Mouse (Mus musculus) ES-CJ7 (cell line): ENCODE results near the gene Cfdp1.
A peak's percentile ranks its signal among the peaks of the same experiment; 100 is the strongest.

Experiments
- DNase-seq: peaks from one replicate; pipeline ENCODE4 v3.0.0; 2011; ENCODE audit warnings: low read depth, low spot score

The Cfdp1 gene

DNA sequence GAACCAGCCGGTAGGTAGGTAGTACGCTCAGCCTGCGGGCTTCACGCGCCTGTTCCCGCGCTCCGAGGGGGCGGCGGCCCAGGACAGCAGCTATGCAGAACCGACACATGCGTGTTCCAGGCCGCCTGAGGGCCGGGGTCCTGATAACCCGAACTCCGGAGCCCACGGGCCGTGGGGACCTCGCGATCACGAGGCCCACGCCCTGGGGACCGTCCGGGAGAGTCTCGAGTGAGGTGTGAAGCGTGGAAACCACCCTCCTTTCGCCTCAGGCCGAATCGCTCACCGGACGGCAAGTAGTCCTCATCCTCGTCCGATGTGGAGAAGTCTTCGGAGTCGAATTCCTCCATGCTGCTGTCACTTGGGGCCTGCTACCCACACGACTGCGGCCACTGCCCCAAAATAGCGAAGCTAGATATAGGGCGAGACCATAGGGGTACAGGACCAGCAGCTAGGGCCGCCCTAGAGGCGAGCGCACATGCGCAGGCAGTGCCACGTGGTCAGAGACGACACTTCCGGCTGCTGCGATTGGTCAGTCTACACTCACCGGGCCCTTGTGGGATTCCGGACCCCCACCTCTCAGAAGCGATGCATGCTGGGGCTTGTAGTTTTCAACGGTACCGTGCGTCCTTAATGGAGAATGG is at the start of gene Cfdp1:
Gene Cfdp1 (minus strand): TSS at position 431 of the 641 bp plus-strand sequence.
- DNase-seq = peak; percentile 99

DNA sequence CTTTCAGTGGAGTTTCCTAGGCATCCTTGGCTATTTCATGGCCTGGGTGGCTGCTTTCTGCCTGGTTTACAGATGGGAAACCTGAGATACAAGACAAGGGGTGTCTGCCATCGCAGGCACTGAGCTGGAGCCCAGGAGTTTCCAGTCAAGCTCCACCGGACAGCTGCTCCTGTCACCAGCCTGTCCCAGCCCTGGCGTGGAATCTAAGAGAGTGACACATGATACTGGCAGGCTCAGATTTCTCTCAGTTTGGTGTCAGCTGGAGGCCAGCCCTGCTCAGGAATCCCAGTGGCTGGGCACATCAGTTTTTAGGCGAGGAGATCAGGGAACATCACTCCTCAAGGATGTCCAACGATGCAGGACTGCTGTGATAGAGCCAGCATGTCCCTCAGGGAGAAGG is 48.0 kb upstream of the Cfdp1 start:
- DNase-seq = no peak

DNA sequence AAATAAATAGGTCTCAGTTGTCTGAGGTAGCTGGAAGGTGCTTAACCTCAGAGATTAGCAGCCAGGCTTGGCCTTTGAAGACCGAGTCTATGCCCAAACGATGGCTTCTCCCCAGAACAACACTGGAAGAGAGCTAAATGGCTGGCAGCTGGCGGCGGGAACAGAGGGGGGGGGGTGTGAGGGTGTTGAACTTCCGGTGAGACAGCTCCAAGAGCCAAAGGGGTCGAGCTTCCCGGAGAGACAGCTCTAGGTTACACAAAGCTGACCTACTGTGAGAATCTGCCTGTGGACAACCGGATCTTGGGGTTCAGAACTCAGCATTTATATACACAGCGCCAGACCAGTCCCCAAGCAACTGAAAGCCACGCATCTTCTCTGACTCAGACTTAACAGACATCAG is 44.5 kb upstream of the Cfdp1 start:
- peak; percentile 76 for DNase-seq

DNA sequence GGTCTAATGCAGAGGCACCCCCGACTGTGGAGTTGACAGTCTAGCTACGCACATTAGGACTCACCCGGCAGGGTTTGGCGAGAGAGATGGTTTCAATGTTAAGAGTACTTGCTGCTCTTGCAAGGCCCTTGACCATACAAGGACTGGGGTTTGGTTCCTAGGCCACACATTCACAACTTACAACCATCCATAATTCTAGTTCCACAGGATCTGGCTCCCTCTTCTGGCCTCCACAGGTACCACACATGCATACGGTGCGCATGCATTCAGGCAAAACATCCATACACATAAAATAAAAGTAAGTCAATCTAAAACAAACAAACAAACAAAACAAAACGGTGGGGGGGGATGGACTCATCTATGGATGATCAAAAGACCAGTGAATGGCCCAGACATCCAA is 40.9 kb upstream of the Cfdp1 start:
- DNase-seq = peak; percentile 72

DNA sequence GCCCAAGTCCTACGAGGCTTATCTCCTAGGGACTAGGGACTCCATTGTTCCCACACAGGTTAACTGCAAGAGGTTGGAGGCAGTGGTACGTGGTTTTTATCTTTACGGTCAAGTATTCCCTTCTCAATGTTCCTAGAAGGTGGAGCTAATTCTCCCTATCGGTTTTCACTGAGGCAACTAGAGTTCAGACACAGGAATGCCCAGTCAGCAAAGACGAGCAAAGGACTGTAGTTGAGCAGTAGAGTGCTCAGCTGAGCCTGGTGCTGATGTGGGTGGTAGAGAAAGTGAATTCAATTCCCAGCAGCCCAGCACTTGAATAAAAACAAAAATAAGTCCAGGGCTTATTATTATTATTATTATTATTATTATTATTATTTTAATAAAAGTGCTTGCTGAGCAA is 38.5 kb upstream of the Cfdp1 start:
- DNase-seq = no peak

DNA sequence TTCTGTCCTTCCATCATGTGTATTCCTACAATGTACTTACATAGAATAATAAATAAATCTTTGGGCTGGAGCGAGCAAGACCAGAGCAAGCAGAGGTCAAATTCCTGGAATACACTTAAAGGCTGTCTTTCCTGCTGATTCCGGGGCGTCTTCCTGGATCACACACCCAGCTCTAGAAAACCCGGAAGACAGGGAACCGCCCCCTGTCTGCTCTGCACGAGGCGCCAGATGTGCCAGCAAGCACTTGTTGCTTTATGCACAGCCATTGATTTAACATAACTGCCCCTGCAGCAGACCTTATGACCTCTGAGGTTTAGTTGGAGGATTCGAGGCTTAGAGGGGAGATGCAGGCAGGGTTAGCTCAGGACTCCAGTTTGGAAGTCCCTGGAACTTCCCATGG is 37.9 kb upstream of the Cfdp1 start:
- peak; percentile 88 for DNase-seq

DNA sequence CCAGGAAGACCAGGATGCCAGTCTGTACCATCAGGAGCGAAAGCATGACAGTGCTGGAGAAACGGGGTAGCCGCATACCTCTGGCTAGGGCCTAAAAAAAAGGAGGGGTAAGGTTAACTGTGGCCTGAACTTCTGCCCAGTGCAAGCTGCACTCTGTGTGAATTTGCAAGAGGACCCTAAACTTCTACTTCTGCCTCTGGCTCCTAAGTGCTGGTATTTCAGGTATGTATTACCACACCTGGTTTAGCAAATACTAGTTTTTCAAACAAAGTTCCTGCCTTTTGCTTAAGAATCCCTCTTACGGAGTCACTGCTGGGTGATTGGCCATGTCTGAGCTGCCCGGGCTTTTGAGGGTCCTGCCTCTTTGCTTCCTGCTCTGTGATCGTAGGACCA is 36.8 kb upstream of the Cfdp1 start:
- no peak for DNase-seq

DNA sequence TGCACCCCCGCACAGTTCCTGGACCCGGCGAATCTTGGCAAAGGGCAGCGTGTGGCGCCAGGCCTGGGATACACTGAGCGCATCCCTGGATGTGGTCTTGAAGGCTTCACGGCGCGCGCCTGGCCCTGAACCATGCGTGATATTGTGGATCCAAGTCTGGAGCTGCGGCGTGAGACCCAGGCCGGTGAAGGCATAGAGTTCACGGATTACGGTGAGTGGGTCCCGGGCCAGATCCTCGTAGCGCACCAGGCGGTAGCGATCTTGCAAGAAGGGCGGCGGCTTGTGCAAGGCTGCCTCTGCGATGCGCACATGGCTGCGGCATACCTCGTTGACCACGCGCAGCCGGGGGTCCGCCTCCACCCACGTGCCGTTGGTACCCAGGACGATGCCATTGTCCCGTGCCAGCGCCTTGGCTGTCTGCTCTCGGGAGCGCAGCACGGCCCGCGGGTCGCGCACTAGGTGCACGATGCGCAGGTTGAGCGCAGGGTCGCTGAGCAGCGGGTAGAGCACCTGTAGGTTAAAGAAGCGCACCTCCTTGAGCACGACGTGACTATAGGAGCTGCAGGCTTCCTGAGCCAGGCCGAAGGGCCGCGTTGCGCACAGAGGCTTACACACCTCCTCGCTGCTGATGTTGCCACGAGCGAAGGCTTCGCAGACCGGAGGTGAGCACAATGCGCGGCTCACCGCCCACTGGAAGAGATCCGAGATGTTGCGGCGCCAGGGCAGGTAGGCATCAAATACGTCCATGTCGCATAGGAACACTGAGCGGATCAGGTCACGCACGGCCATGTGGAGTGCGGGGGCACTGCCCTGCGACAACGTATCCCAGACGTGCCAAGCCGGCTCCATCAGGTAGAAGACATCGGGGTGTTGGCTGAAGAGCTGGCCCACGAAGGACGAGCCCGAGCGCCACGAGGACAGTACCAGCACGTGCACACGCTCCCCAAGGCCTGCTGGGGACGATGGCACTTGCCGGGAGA is 36.1 kb upstream of the Cfdp1 start:
- DNase-seq = peak; percentile 61

DNA sequence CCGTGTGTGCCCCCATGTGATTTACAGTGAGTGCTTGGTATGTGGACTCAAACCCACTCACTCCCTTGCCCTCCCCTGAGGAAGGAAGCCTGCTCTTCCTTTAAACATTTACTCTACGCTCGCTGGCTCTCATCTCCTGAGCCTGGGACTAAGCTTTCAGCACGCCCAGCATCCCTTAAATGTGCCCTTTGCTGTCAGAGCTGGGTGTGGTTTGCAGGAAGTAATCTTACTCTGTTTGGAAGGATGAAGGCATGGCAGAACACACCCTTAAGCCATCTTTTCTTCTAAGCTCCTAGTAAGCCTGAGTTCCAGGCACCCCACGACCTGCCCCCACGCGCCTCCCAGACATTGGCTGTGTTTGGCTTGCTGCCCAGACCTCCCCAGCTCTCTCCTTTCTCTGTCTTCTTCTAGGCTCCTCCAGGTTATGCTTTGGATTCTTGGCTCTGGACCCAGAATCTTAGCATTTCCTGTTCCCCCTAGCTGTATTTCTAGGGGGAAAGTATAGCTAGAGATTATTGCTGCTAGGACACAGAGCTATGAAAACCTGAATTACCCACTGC is 34.1 kb upstream of the Cfdp1 start:
- DNase-seq = peak; percentile 76

DNA sequence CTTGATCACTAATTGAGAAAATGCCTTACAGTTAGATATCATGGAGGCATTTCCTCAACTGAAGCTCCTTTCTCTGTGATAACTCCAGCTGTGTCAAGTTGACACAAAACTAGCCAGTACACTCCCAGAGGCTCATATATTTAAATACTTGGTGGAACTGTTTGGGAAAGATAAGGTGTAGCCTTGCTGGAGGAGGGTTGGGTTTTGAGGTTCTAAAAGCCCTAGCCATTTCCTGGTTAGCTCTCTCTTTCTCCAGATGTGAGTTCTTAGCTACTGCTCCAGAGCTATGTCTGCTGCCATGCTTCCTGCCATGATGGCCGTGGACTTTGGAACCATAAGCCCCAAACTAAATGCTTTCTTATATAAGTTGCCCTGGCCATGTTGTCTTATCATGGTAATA is 33.4 kb upstream of the Cfdp1 start:
- DNase-seq = no peak

DNA sequence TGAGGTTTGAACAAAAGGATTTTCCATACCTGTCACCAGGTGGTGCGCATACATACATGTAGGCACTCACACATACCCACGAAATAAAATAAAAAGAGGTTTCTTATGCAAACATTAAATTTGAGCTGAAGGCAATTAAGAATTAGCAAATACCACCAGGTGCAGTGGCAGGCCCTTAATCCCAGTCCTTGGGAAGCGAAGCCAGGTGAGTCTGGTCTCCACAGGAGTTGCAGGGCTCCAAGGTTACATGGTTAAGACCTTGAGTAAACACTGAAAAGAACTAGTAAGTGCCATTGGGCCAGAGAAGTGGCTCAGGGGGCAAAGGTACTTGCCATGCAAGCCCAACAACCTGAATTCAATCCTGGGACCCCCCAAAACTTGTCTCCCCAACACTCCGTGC is 29.5 kb upstream of the Cfdp1 start:
- DNase-seq = no peak

DNA sequence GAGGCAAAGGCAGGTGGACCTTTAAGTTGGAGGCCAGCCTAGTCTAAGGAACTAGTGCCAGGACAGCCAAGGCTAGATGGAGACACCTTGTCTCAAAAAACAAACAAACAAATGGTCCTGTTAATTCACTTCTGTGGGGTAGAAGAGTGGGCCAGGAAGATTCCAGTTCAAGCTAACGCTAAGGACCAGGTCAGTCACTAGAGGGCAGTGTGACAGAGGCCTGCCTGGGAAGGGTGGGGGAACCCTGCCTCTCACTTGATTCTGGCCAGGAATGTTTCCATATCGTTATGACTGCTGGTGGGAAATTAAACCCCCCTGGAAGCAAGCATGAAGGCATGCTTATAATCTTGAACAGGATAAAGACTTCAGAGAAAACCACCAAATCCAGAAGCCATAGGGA is 27.5 kb upstream of the Cfdp1 start:
- DNase-seq = peak; percentile 71

DNA sequence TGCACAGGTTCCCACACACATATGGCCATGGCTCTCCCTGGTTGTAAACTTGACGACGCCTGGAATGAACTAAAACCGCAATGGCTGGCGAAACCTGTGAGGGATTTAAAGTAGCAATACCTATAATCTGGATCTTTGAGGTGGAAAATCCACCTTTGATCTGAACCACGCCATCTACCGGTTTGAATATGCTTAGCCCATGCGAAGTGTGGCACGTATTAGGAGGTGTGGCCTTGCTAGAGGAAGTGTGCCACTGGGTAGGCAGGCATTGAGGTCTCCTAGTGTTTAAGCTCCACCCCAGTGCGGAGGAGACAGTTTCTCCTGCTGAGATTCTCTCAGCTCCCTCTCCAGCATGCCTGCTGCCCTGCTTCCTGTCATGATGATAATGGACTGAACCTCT is 23.6 kb upstream of the Cfdp1 start:
- peak; percentile 93 for DNase-seq

DNA sequence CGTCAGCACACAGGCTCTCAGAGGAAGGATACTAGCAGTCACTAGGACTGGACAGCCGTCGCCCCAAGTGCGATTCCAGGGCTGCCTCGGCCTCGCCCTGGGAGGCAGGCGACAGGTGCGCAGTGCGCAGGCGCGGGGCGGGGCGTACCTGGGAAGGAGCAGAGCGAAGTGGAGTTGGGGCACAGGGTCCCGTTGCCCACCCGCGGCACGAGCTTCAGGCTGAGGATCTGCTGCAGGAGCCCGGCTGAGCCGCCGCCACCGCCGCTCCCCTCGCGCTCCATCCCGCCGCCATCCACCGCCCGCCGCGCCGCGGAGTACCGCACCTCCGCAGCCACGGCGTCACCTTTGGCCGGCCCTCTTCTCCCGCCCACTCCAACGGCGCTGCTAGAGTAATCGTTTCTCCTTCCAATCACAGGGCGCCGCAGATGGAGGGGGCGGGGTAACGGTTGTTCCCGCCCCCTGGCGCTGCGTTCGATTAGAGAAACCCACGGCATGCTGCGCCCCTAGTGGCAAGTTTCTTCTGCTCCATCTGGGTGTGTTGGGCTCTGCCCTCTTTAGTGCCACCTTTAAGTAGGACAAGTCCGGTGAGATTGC is 22.4 kb upstream of the Cfdp1 start, which contains the start of gene Tmem170:
Gene Tmem170 (minus strand): TSS at position 396 of the 594 bp plus-strand sequence.
- DNase-seq = peak; percentile 99

DNA sequence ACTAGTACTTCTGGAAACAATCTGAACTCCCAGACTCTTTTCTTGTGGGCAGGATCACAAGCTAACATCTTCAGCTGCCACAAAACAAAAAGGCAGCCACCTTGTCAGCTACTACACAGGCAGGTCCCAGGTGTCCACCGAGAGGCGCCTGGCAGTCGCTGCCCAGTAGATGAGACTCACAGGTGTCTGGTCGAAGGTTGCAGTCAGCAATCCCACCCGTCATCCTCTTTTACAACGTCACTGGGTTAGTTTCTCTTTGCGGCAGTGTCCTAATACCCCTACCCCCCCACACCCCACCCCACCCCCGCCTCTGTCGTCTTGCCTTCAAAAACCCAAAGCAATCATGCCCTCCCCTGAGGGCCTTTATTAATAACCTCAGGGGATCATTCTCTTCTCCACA is 21.7 kb upstream of the Cfdp1 start:
- no peak for DNase-seq

DNA sequence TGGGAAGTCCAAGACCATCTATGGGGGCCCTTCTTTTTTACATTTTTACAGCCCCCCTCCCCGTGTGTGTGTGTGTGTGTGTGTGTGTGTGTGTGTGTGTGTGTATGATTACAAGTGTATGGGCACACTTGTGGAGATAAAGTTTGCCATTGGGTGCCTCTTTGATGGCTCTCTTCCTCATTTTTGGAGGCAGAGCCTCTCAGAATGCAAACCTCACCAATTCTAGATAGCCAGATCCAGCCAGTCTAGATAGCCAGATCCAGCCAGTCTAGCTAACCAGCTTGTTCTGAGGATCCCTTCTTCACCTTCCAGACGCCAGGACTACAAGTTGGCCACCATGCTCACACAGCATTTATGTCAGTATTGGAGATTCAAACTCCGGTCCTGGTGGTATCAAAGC is 17.2 kb upstream of the Cfdp1 start:
- DNase-seq = no peak

DNA sequence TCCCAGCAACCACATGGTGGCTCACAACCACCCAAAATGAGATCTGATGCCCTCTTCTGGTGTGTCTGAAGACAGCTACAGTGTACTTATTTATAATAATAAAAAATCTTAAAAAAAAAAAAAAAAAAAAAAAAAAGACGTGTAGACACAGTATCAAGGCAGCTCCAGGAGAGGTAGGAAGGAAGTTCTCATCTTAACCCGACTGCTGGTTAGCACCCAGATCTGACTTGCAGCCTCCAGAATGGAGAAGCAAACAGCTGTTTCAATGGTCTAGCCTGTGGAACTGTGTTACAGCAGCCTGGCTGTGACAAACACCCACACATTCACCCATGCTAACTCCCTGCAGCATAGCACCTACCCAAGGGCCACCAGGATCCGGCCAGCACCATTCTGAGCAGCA is 16.3 kb upstream of the Cfdp1 start:
- no peak for DNase-seq

DNA sequence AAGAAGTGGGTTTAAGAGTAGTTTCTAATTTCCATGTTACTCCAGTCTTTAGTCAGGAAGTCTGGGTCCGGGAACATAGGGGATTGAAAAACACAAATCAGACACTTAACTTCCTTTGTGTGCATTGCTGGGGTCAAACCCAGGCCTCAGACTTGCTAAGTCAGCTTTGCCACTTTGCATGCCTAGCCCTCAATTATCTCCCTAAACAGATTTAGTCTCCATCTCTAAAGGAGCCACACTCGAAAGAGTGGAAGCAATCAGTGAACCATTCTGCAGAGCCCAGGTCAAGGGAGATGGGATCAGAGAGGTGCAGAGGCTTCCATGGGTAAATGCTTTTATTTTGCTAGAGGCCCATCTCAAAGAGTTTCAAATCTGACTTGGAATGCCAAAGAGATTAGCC is 14.6 kb upstream of the Cfdp1 start:
- DNase-seq = peak; percentile 88

DNA sequence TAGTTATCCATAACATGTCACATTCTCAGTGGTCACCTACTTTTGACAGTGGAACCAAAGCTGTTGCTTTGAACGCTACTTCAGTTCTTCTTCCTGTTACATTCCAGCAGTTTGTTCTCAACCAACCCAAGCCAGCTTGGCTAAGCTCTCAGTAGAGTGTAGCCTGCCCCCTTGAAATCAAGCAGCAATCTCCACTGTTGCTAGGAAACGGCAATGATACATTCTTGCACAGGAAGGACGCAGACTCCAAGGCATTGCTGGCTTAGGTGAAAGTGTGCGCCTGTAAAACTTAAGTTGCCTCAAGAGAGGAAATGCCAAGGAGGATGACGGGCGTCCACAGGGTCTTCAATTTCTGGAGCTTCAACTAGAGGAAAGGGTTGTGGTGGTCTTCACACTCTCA is 11.8 kb upstream of the Cfdp1 start:
- DNase-seq = no peak

DNA sequence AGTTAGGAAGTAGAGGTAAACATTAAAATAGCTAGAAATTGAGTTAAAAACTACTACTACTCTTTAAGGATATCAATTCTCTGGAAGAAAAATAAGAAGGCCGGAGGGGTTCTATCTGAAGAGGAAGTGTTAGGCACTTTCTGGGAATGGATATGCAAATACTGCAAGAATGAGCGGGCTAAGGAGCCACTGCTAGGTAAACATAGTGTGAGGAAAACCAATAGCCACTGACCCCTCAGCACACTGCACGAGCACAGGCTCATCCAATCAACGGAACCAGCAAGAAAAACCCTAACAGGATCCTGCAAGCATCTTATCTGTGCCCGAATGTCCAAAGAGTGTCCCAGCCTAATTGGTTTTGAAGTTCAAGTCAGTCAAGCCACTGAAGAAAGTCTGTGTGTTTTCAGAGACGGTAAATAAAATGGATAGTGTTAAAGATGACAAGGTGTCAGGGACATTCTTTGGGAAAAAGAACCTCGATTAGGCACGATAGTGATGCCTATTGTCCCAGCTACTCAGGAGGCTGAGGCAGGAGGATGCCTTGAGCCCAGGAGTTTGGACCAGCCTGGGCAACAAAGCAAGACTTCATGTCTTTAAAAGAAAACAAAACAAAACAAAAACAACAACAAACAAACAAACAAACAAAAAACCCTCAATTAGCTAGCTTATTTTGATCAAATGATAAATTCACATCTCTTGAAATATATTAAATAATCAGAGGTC is 11.2 kb upstream of the Cfdp1 start:
- no peak for DNase-seq

DNA sequence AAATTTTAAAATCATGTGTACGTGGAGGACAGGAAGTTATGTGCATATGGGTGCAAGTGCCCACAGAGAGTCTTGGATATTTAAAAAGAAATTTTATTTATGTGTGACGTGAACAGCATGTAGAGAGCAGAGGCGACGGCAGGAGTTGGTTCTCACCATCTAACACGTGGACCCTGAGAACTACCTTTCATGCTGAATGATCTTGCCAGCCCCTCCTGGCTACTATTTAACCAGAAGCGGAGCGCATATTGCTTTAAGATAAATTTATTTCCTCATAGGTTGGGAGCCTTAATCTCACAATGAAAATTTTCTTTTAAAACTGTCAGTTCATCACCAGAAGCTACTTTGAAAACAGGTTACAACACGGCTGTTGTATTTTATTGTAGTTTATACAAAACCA is 10.6 kb upstream of the Cfdp1 start:
- no peak for DNase-seq

DNA sequence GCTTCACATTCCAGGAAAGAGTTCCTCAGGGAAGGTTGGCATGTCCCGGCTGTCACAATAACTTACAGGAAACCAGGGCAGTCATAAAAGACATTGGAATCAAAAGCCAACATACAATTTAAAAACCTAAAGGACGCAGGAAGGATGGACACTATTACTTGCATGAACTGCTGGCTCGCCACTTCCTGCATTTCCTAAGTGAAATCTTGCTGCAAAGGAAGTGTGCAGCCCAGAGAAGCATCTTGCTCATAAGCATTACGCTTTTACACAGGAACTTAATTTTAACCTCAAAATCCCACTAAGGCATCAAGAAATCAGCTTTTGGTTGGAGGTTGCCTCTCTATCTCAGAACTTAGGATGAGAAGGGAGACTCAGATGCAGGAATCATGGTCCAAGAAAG is 9.2 kb upstream of the Cfdp1 start:
- DNase-seq = no peak
